Mouse (Mus musculus): ENCODE data around the gene Ranbp6. TPM values are rescaled to one million over a fixed set of nuclear protein-coding genes. Genes with fewer than 3 reads are reported as not detected.
A peak's percentile ranks its signal among the peaks of the same experiment; 100 is the strongest.

The Ranbp6 gene
- polyA plus RNA-seq, 1 experiment from 2014 or later = 53.5 TPM

GRCm38 (mm10) chr19:29824034-29824700 is 11.4 kb upstream of the Ranbp6 start:
- WGBS = 46% methylated on average over 6 of the region's 6 CpGs
- no peak overlapping the region for H3K27ac ChIP-seq (ENCODE audit: low read length)
- H3K4me3 ChIP-seq (ENCODE audit: low read depth, low read length) = no peak overlapping the region
- no peak for ATAC-seq
- H3K27me3 ChIP-seq (ENCODE audit: control insufficient read depth, insufficient read depth, low read depth, low read length) = no peaks in the 10 kb centered on the region
- no peaks in the 10 kb centered on the region for H3K36me3 ChIP-seq (ENCODE audit: control insufficient read depth, insufficient read depth, low read length)
- no peaks in the 10 kb centered on the region for H3K4me1 ChIP-seq (ENCODE audit: control insufficient read depth, insufficient read depth, low read length)
- H3K9me3 ChIP-seq (replicated peaks; ENCODE audit: control insufficient read depth, low read length, poor library complexity, severe bottlenecking) = no peaks in the 10 kb centered on the region
- H3K4me2 ChIP-seq (ENCODE audit: low read length) = no peak overlapping the region
- H3K9ac ChIP-seq (ENCODE audit: low read depth, low read length) = no peak overlapping the region

GRCm38 (mm10) chr19:29823456-29824010 is 10.8 kb upstream of the Ranbp6 start:
- no peaks in the 10 kb centered on the region for H3K36me3 ChIP-seq (ENCODE audit: control insufficient read depth, insufficient read depth, low read length)
- no peak overlapping the region for H3K9ac ChIP-seq (ENCODE audit: low read depth, low read length)
- H3K27ac ChIP-seq (ENCODE audit: low read length) = no peak overlapping the region
- 69% methylated on average over 12 of the region's 12 CpGs for WGBS
- no peaks in the 10 kb centered on the region for H3K4me1 ChIP-seq (ENCODE audit: control insufficient read depth, insufficient read depth, low read length)
- no peaks in the 10 kb centered on the region for H3K27me3 ChIP-seq (ENCODE audit: control insufficient read depth, insufficient read depth, low read depth, low read length)
- no peak overlapping the region for H3K4me2 ChIP-seq (ENCODE audit: low read length)
- no peaks in the 10 kb centered on the region for H3K9me3 ChIP-seq (replicated peaks; ENCODE audit: control insufficient read depth, low read length, poor library complexity, severe bottlenecking)
- no peak overlapping the region for H3K4me3 ChIP-seq (ENCODE audit: low read depth, low read length)
- ATAC-seq = no peak

- Histone ChIP-seq H3K9me3 (replicated peaks; ENCODE audit: control insufficient read depth, low read length, poor library complexity, severe bottlenecking) (no peaks in the 10 kb centered on the region), H3K4me1 (ENCODE audit: control insufficient read depth, insufficient read depth, low read length) (no peaks in the 10 kb centered on the region), H3K27ac (ENCODE audit: low read length) (no peak overlapping the region), H3K4me3 (ENCODE audit: low read depth, low read length) (no peak overlapping the region), H3K27me3 (ENCODE audit: control insufficient read depth, insufficient read depth, low read depth, low read length) (no peaks in the 10 kb centered on the region), H3K4me2 (ENCODE audit: low read length) (no peak overlapping the region), H3K36me3 (ENCODE audit: control insufficient read depth, insufficient read depth, low read length) (no peaks in the 10 kb centered on the region), H3K9ac (ENCODE audit: low read depth, low read length) (no peak overlapping the region)
- ATAC-seq = peak; percentile 54; the same call in 1 of the 2 replicates
Measured at GRCm38 (mm10) chr19:29820966-29821365, 8.2 kb upstream of the Ranbp6 start.

- Histone ChIP-seq H3K4me2 (ENCODE audit: low read length) (no peak overlapping the region), H3K9me3 (replicated peaks; ENCODE audit: control insufficient read depth, low read length, poor library complexity, severe bottlenecking) (no peaks in the 10 kb centered on the region), H3K4me1 (ENCODE audit: control insufficient read depth, insufficient read depth, low read length) (peaks cover 36% of the 10 kb centered on the region), H3K9ac (ENCODE audit: low read depth, low read length) (no peak overlapping the region), H3K4me3 (ENCODE audit: low read depth, low read length) (no peak overlapping the region), H3K27ac (ENCODE audit: low read length) (no peak overlapping the region), H3K27me3 (ENCODE audit: control insufficient read depth, insufficient read depth, low read depth, low read length) (no peaks in the 10 kb centered on the region), H3K36me3 (ENCODE audit: control insufficient read depth, insufficient read depth, low read length) (peaks cover 17% of the 10 kb centered on the region)
- no peak for ATAC-seq
- 92% methylated on average over 5 of the region's 5 CpGs for WGBS
Measured at GRCm38 (mm10) chr19:29810022-29810421, 2.8 kb downstream of the Ranbp6 start.

- Histone ChIP-seq H3K9ac (ENCODE audit: low read depth, low read length) (peak within 1 kb of the TSS; percentile 88), H3K4me1 (ENCODE audit: control insufficient read depth, insufficient read depth, low read length) (peaks cover 41% of the 10 kb centered on the region), H3K4me2 (ENCODE audit: low read length) (peak within 1 kb of the TSS; percentile 93), H3K9me3 (replicated peaks; ENCODE audit: control insufficient read depth, low read length, poor library complexity, severe bottlenecking) (no peaks in the 10 kb centered on the region), H3K4me3 (ENCODE audit: low read depth, low read length) (peak within 1 kb of the TSS; percentile 77), H3K27ac (ENCODE audit: low read length) (peak within 1 kb of the TSS; percentile 98), H3K36me3 (ENCODE audit: control insufficient read depth, insufficient read depth, low read length) (peaks cover 17% of the 10 kb centered on the region), H3K27me3 (ENCODE audit: control insufficient read depth, insufficient read depth, low read depth, low read length) (no peaks in the 10 kb centered on the region)
- WGBS = under 1% methylated on average over 39 of the region's 95 CpGs
- peak; percentile 93 for ATAC-seq
Measured at GRCm38 (mm10) chr19:29805917-29806785, 6.6 kb downstream of the Ranbp6 start, which contains the start of gene 9930021J03Rik. 9930021J03Rik (minus strand) TSS chr19:29805989.

GRCm38 (mm10) chr19:29805101-29805916 is 7.5 kb downstream of the Ranbp6 start:
- Histone ChIP-seq H3K4me2 (ENCODE audit: low read length) (peak overlapping the region; percentile 93), H3K9me3 (replicated peaks; ENCODE audit: control insufficient read depth, low read length, poor library complexity, severe bottlenecking) (no peaks in the 10 kb centered on the region), H3K9ac (ENCODE audit: low read depth, low read length) (peak overlapping the region; percentile 88), H3K4me1 (ENCODE audit: control insufficient read depth, insufficient read depth, low read length) (peaks cover 35% of the 10 kb centered on the region), H3K4me3 (ENCODE audit: low read depth, low read length) (peak overlapping the region; percentile 77), H3K27ac (ENCODE audit: low read length) (peak overlapping the region; percentile 98), H3K36me3 (ENCODE audit: control insufficient read depth, insufficient read depth, low read length) (peaks cover 13% of the 10 kb centered on the region; the same call in 1 of the 2 replicates), H3K27me3 (ENCODE audit: control insufficient read depth, insufficient read depth, low read depth, low read length) (no peaks in the 10 kb centered on the region)
- ATAC-seq = peak; percentile 46
- under 1% methylated on average over 59 of the region's 72 CpGs for WGBS

- Histone ChIP-seq H3K27ac (ENCODE audit: low read length) (no peak overlapping the region), H3K4me1 (ENCODE audit: control insufficient read depth, insufficient read depth, low read length) (peaks cover 27% of the 10 kb centered on the region), H3K4me3 (ENCODE audit: low read depth, low read length) (peak overlapping the region; percentile 30), H3K9ac (ENCODE audit: low read depth, low read length) (no peak overlapping the region), H3K36me3 (ENCODE audit: control insufficient read depth, insufficient read depth, low read length) (no peaks in the 10 kb centered on the region), H3K9me3 (replicated peaks; ENCODE audit: control insufficient read depth, low read length, poor library complexity, severe bottlenecking) (no peaks in the 10 kb centered on the region), H3K27me3 (ENCODE audit: control insufficient read depth, insufficient read depth, low read depth, low read length) (no peaks in the 10 kb centered on the region), H3K4me2 (ENCODE audit: low read length) (peak overlapping the region; percentile 93)
- 31% methylated on average over 3 of the region's 3 CpGs for WGBS
- ATAC-seq = no peak
Measured at GRCm38 (mm10) chr19:29803946-29804345, 8.8 kb downstream of the Ranbp6 start.

GRCm38 (mm10) chr19:29797371-29797770 is 15.4 kb downstream of the Ranbp6 start:
- H3K9me3 ChIP-seq (replicated peaks; ENCODE audit: control insufficient read depth, low read length, poor library complexity, severe bottlenecking) = no peaks in the 10 kb centered on the region
- H3K4me1 ChIP-seq (ENCODE audit: control insufficient read depth, insufficient read depth, low read length) = peaks cover 8% of the 10 kb centered on the region
- H3K36me3 ChIP-seq (ENCODE audit: control insufficient read depth, insufficient read depth, low read length) = no peaks in the 10 kb centered on the region
- no peak overlapping the region for H3K4me2 ChIP-seq (ENCODE audit: low read length)
- no peak for ATAC-seq
- H3K9ac ChIP-seq (ENCODE audit: low read depth, low read length) = no peak overlapping the region
- no peak overlapping the region for H3K27ac ChIP-seq (ENCODE audit: low read length)
- 90% methylated on average over 3 of the region's 3 CpGs for WGBS
- H3K4me3 ChIP-seq (ENCODE audit: low read depth, low read length) = no peak overlapping the region
- no peaks in the 10 kb centered on the region for H3K27me3 ChIP-seq (ENCODE audit: control insufficient read depth, insufficient read depth, low read depth, low read length)
